Mouse (Mus musculus) lung, embryonic 14.5 days (tissue): ENCODE data around the gene Gng12. TPM values are rescaled to one million over a fixed set of nuclear protein-coding genes. Genes with fewer than 3 reads are reported as not detected.

Experiments
- ATAC-seq: fragments of 200-750 bp; cut with Nextera tagmentation; 2 replicates; pipeline ENCODE4 v1.8.0; 2017; ENCODE audit warnings: mild to moderate bottlenecking, moderate TSS enrichment, moderate library complexity; ENCODE audit not compliant: insufficient read depth
- DNase-seq: peaks from one replicate; pipeline ENCODE4 v3.0.0-alpha.2; 2015
- H3K27ac ChIP-seq: fragments of 300-500 bp; sonication (generic); 2 replicates; pipeline ENCODE4 v1.5.1; 2014; ENCODE audit warnings: low read depth, mild to moderate bottlenecking, moderate library complexity
- H3K27me3 ChIP-seq: fragments of 300-500 bp; sonication (generic); 2 replicates; pipeline ENCODE4 v1.6.1; 2014; ENCODE audit warnings: low read length, control low read depth; ENCODE audit not compliant: insufficient read depth
- H3K36me3 ChIP-seq: fragments of 300-500 bp; sonication (generic); 2 replicates; pipeline ENCODE4 v1.6.1; 2014; ENCODE audit warnings: control low read depth; ENCODE audit not compliant: insufficient read depth
- H3K4me1 ChIP-seq: fragments of 300-500 bp; sonication (generic); 2 replicates; pipeline ENCODE4 v1.6.1; 2014; ENCODE audit warnings: antibody characterized with exemption, control low read depth; ENCODE audit not compliant: insufficient read depth
- H3K4me2 ChIP-seq: fragments of 300-500 bp; sonication (generic); 2 replicates; pipeline ENCODE4 v1.6.1; 2014; ENCODE audit warnings: mild to moderate bottlenecking
- H3K4me3 ChIP-seq: fragments of 300-500 bp; sonication (generic); 2 replicates; pipeline ENCODE4 v1.5.1; 2014; ENCODE audit warnings: low read depth, low read length
- H3K9ac ChIP-seq: fragments of 300-500 bp; sonication (generic); 2 replicates; pipeline ENCODE4 v1.6.1; 2014
- H3K9me3 ChIP-seq: fragments of 300-500 bp; sonication (generic); 2 replicates; pipeline ENCODE4 v1.6.1; 2016; ENCODE audit warnings: low read depth, low read length, control low read depth
- CTCF ChIP-seq: IDR thresholded peaks from 2 replicates; pipeline ENCODE4 v1.5.1; 2016; ENCODE audit warnings: antibody characterized with exemption, low read depth
- WGBS: fragments of 180-500 bp; shearing (Covaris S2); extraction: QIAGEN DNeasy Blood & Tissue Kit; methylation state at CpG from one replicate; pipeline ENCODE4 v1.1.7; 2014; 5-methylcytosine and 5-hydroxymethylcytosine counted together
- polyA plus RNA-seq: library from polyadenylated mRNA; unstranded; fragments of >200 nt; fragmentation: Nextera tagmentation; extraction: Ambion mirVana; gene quantifications from 2 replicates; pipeline ENCODE4 v1.2.1, GENCODE M21; 2014

Gng12 gene
- polyA plus RNA-seq, 1 experiment from 2014 or later = 119 TPM

DNA sequence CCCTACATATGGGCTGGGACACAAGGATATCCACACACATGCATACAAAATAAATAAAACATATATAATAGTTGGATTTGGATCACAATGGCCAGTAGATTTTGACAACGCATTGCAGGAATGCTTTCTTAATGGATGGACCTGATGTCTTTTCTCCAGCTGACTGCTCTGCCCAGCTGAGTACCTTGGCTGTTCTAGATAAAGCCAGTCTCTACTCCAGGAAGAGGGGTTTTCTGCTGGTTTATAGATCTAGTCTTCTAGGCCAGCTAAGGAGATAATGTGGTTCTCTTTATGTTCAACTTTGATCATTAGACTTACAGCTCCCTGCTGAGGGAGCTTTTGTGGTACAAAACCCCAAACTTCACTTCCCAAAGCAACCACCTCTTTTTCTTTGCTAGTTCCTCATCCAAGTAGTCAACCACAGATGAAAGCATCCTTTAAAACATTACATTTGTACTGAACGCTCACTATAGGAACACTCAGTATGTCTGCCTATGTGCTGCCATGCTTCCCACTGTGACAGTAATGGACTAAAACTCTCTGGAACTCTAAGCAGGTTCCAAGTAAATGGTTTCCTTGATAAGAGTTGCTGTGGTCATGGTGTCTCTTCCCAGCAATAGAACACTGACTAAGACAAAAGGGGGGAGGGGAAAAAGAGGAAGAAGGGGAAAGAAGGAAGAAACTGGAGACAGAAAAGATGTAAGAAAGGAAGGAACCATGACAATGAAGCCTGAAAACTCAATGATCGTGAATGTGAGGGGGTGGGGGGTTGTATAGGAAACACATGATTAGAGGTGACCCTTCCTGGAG is 5.6 kb upstream of the Gng12 start:
- TF ChIP-seq CTCF = no peak
- Histone ChIP-seq H3K9ac (no peak overlapping the region), H3K27ac (no peak overlapping the region), H3K36me3 (no peaks in the 10 kb centered on the region), H3K4me1 (no peaks in the 10 kb centered on the region), H3K9me3 (no peaks in the 10 kb centered on the region), H3K4me2 (no peak overlapping the region), H3K4me3 (no peak overlapping the region), H3K27me3 (no peaks in the 10 kb centered on the region)
- ATAC-seq (no peak), DNase-seq (no peak)
- 91% methylated on average over 3 of the region's 3 CpGs for WGBS

DNA sequence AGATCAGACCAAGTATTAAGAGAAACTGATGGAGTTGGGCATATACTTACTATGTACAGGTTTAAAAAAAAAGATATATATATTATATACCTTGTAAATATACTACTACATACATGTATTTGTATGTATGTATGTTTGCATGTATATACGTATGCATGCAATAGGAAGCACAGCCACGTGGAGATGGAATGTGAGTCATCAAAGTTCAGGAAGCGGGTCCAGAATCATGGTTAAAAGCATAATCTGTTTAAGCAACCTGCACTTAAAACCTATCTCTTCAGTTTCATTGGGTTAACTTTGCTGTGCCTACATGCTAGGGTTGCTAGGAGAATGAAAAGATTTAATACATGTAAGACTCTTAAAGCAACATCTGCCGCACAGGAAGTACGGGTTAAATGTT is 2.2 kb upstream of the Gng12 start:
- Histone ChIP-seq H3K4me2 (no peak overlapping the region), H3K36me3 (no peaks in the 10 kb centered on the region), H3K4me3 (no peak overlapping the region), H3K4me1 (peaks cover 7% of the 10 kb centered on the region; the same call in 1 of the 2 replicates), H3K9me3 (no peaks in the 10 kb centered on the region), H3K27ac (no peak overlapping the region), H3K9ac (no peak overlapping the region), H3K27me3 (no peaks in the 10 kb centered on the region)
- 78% methylated on average over 5 of the region's 5 CpGs for WGBS
- TF ChIP-seq CTCF = no peak
- no peak for ATAC-seq
- no peak for DNase-seq

DNA sequence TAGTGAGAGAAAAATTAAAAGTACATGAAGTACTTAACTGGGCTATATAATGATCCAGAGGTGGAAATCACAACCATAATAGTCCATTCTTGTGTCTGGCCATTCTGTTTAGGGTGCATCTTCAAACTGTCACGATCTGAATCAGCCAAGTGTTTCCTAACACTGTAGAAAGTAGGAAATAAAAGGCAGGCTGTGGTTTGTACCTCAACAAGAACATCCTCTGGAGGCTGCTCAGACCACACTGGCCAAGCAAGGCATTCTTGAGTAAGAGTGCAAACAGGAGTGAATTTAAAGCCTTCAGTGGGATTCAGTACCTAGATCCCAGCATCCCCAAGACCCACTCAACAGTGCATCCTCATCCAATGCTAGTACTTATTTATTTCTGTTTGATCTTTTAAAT is 1.2 kb upstream of the Gng12 start:
- no peak for ATAC-seq
- H3K27ac ChIP-seq = no peak overlapping the region

DNA sequence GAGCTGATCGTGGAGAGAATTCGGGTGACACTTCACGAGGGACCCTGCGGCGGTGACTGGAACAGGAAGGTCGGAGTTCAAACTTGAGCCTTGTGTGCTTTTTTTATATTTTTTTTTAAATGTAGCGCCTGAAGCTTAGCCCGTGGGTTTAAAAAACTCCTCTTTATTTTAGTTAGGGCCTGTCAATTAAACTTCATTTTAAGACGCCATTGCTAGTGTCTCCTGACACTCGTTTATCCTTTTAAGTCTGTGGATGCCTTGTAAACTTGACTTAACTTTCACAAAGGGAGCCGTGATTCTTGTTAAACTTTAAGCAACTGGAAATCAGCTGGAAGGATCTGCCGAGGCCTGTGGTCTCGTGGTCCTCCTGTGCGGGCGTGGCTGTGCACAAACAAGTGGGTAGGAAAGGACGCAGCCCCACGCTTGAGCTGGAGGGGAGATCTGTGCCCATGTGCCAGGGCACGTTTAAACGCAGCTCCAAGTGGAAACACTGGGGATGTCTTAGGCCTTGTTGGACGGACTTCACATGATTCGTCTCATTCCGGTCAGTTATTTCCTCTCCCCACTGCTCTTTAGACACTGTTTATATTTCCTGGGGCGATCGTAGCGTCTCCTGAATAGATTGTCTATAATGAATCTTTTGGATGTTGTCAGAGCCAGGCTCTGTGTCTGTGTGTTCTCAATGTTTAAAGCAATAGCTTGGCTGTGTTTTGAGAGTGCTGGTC is 886 bp downstream of the Gng12 start:
- ATAC-seq (peak; percentile 64), DNase-seq (peak; percentile 79)
- TF ChIP-seq CTCF = no peak
- H3K36me3 ChIP-seq = no peaks in the 10 kb centered on the region
- peak overlapping the region; percentile 83 for H3K27ac ChIP-seq
- under 1% methylated on average over 25 of the region's 25 CpGs for WGBS
- peak overlapping the region; percentile 85 for H3K4me2 ChIP-seq
- H3K4me1 ChIP-seq = peaks cover 7% of the 10 kb centered on the region; the same call in 1 of the 2 replicates
- peak overlapping the region; percentile 83 for H3K9ac ChIP-seq
- no peaks in the 10 kb centered on the region for H3K9me3 ChIP-seq
- peak overlapping the region; percentile 78 for H3K4me3 ChIP-seq
- no peaks in the 10 kb centered on the region for H3K27me3 ChIP-seq

More for the DNA sequence above, 1.2 kb upstream of the Gng12 start:
- Histone ChIP-seq H3K4me1 (peaks cover 7% of the 10 kb centered on the region; the same call in 1 of the 2 replicates), H3K9ac (no peak overlapping the region), H3K36me3 (no peaks in the 10 kb centered on the region), H3K27me3 (no peaks in the 10 kb centered on the region), H3K4me3 (no peak overlapping the region), H3K4me2 (no peak overlapping the region), H3K9me3 (no peaks in the 10 kb centered on the region)
- no peak for DNase-seq
- WGBS = 59% methylated on average over 1 of the region's 1 CpGs
- no peak for TF ChIP-seq CTCF

DNA sequence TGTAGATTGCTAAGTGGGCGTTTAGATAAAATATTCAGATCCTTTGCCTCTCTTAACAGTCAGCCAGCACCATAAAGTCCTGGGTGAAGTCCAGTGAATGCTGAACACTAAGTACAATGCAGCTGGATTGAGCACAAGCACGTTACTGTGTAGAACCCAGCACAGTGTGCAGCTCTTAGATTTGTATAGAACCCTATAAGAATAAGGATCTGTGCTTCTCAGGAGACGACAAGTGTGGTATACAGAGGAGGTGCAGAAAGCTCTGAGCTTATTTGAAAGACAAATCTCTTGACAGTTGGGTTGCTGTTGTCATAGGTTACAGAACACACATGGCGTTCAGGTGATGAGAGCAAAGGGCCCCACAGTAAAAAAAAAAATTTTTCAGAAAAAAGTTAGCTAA is 1.8 kb downstream of the Gng12 start:
- TF ChIP-seq CTCF = no peak
- Histone ChIP-seq H3K4me1 (peaks cover 7% of the 10 kb centered on the region; the same call in 1 of the 2 replicates), H3K9me3 (no peaks in the 10 kb centered on the region), H3K4me2 (peak overlapping the region; percentile 85), H3K27me3 (no peaks in the 10 kb centered on the region), H3K36me3 (no peaks in the 10 kb centered on the region), H3K9ac (peak overlapping the region; percentile 83; the same call in 1 of the 2 replicates), H3K4me3 (peak overlapping the region; percentile 78), H3K27ac (peak overlapping the region; percentile 42; the same call in 1 of the 2 replicates)
- DNase-seq = peak; percentile 20
- 31% methylated on average over 4 of the region's 4 CpGs for WGBS
- ATAC-seq = no peak

DNA sequence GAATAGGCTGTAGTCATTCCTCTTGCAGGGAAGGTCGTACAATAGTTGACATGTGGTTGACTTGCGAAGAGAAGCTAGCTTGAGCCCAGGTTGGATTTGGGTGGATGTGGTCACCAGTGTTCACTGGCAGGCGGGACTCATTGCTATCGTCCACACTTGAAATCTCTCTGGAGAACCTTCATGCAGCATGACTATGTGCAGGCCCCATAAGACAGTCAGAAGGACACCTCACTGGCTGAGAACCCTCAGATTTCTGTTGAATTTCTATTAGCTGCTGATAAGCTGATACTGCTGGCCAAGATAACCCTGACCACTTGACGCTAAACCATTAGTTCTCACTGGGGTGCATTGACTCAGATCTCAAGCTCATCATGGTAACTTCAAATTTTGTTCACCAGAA is 5.7 kb downstream of the Gng12 start:
- H3K36me3 ChIP-seq = no peaks in the 10 kb centered on the region
- no peaks in the 10 kb centered on the region for H3K27me3 ChIP-seq
- no peak for TF ChIP-seq CTCF
- H3K4me1 ChIP-seq = peaks cover 7% of the 10 kb centered on the region; the same call in 1 of the 2 replicates
- 80% methylated on average over 5 of the region's 5 CpGs for WGBS
- DNase-seq (no peak), ATAC-seq (no peak)
- H3K4me3 ChIP-seq = no peak overlapping the region
- H3K9ac ChIP-seq = no peak overlapping the region
- no peak overlapping the region for H3K4me2 ChIP-seq
- no peak overlapping the region for H3K27ac ChIP-seq
- no peaks in the 10 kb centered on the region for H3K9me3 ChIP-seq

DNA sequence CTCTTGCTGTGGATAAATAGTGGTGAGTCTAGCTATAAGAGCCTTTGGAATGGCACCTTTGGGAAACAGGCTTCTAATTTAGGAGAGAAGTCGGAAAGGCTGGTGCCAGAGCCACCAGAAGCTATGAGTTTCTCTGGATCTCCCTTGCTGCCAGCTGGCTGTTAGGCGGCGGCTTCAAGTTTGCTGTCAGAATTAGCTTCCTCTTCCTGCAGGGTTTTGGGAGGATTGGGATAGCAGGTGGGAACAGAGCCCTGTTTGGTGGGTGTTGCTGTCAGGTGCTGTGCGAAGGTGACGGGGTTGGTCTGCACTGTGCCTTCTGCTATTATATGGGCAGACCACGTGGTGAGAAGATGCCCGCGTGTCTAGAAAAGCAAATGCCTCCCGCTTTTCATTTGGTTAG is 7.0 kb downstream of the Gng12 start:
- Histone ChIP-seq H3K9me3 (no peaks in the 10 kb centered on the region), H3K4me1 (no peaks in the 10 kb centered on the region), H3K4me3 (no peak overlapping the region), H3K36me3 (no peaks in the 10 kb centered on the region), H3K9ac (no peak overlapping the region), H3K4me2 (no peak overlapping the region), H3K27me3 (no peaks in the 10 kb centered on the region), H3K27ac (no peak overlapping the region)
- DNase-seq (no peak), ATAC-seq (no peak)
- no peak for TF ChIP-seq CTCF
- 79% methylated on average over 9 of the region's 9 CpGs for WGBS
